Mouse (Mus musculus): ENCODE data around the gene Hnrnpab. TPM values are rescaled to one million over a fixed set of nuclear protein-coding genes. Genes with fewer than 3 reads are reported as not detected.

The Hnrnpab gene
- total and polyA plus RNA-seq, 3 experiments: 893 to 2,181 (median 1,100) TPM

DNA sequence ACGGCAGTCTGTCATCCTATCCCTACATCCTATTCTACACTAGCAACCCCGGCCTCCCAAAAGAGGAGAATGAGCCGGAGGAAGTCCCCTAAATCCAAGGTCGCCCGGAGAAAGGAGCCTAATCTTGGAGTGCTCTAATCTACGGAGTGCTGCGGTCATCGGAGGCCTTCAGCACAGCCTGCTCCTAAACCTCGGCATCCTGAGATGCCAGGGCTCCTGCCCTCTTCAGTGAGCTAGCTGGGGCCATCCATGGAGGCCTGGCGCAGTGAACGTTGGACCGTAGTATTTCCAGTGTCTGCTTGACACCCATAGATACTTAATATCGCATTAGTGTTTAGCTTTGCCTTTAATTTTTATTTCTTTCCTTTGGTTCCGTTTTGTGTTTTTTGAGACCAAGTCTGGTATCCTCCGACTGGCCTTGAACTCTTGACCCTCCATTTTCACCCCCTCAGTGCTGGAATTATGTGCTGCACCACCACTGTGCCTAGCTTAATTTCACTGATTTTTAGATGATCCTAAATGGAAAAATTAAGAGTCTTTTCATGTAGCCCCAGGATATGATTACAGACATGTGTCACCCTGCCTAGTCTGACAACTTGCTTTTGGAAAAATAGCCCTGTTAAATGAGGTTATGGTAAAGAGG lies 570 bp upstream of the Hnrnpab start:
- Histone ChIP-seq H3K9me3 (replicated peaks; ENCODE audit: low read length) (no peaks in the 10 kb centered on the region), H3K27ac (ENCODE audit: insufficient read depth, low read depth) (peak overlapping the region; percentile 71), H3K27me3 (replicated peaks) (no peaks in the 10 kb centered on the region), H3K4me2 (ENCODE audit: insufficient read depth, low read depth, poor library complexity, severe bottlenecking) (peak overlapping the region; percentile 95), H3K9ac (ENCODE audit: insufficient read depth, low read depth) (peak overlapping the region; percentile 97), H3K4me3 (replicated peaks in 1 of 3; ENCODE audit: low read depth in 2 of 3, low read length in 2 of 3, poor library complexity in 1 of 3) (peak overlapping the region; percentile 54 to 88 (median 71)), H3K79me2 (replicated peaks; ENCODE audit: control insufficient read depth, extremely low read depth, insufficient read depth, poor library complexity, severe bottlenecking) (peaks cover 44% of the 10 kb centered on the region), H3K4me1 (ENCODE audit: control insufficient read depth in 1 of 2, insufficient read depth in 2 of 2) (peaks cover 3 to 43% of the 10 kb centered on the region in 2 experiments), H3K36me3 (replicated peaks in 1 of 2; ENCODE audit: control insufficient read depth in 1 of 2, insufficient read depth in 1 of 2, low read length in 1 of 2) (peaks cover 31 to 37% of the 10 kb centered on the region in 2 experiments)
- dilution Hi-C loops (cut with MboI; ENCODE audit: extremely low pct_ligation_motif_present, extremely low pct_unique_long_range_greater_than_20kb, low sequenced_read_pairs) (no loop called here), in situ Hi-C loops (cut with MboI; ENCODE audit: low pct_ligation_motif_present, low pct_unique_long_range_greater_than_20kb, low sequenced_read_pairs) (no loop called here)
- TF ChIP-seq UBTF (IDR thresholded peaks at IDR 0.05; ENCODE audit: low read depth, low read length): 0 out of 2 replicates have a peak, but pooled peaks have one; percentile 40
- TF ChIP-seq CTCF (conservative IDR thresholded peaks at IDR 0.05 in 1 of 2, IDR thresholded peaks at IDR 0.05 in 1 of 2; ENCODE audit: low read depth in 2 of 2, low read length in 2 of 2): no peak
- no peak for TF ChIP-seq JUND (conservative IDR thresholded peaks at IDR 0.05; ENCODE audit: low read depth, low read length)
- no peak for DNase-seq (ENCODE audit: extremely low read depth)

DNA sequence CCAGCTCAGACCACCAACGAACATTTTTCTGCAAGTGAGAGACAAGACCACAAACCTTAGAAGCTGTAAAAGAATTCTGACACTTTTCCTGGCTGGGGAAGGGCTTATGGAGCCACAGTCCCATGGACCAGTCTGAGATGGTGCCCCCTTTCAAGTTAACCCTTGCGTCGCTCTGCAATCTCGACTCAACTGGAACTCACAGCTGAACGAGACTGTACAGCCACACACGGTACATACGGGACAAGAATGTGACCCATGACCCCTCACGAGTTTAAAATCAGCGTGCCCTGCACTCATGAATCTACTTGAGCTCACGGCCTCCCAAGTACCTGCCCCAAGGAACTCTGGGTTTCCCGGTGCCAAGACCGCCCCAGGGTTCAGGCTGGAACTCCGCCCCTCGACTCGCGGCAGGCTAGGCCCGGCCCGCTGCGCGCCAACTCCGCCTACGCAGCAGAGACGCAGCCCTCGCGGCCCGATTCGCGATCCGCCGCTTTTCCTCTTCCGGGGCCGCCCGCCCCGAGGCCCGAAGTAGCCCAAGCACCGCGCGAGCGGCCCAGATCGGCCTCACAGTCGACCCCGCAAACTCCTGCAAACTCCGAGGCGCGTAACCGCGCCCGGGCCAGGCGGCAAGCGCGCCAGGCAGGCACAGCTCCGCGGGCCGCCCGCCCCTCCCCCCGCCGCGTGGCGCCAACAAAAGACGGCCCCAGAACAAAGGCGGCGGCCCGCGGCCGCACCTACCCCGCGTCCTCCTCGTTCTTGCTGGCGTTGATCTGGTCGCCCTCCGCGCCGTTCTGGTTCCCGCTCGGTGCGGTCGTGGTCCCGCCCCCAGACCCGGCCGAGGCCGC lies 823 bp downstream of the Hnrnpab start:
- H3K36me3 ChIP-seq (replicated peaks in 1 of 2; ENCODE audit: control insufficient read depth in 1 of 2, insufficient read depth in 1 of 2, low read length in 1 of 2): peaks cover 44 to 51% of the 10 kb centered on the region in 2 experiments
- TF ChIP-seq ZMIZ1 (IDR thresholded peaks at IDR 0.05; ENCODE audit: low read depth, low read length) (peak; percentile 60; the same call in 1 of the 2 replicates), RAD21 (IDR thresholded peaks at IDR 0.05; ENCODE audit: low read depth, low read length) (no peak), POLR2A (IDR thresholded peaks at IDR 0.05; ENCODE audit: low read depth, low read length) (peak; percentile 64), ZKSCAN1 (IDR thresholded peaks at IDR 0.05; ENCODE audit: borderline replicate concordance, low read depth, low read length) (no peak), CHD1 (IDR thresholded peaks at IDR 0.05; ENCODE audit: low read depth, low read length) (0 out of 2 replicates have a peak, but pooled peaks have one; percentile 38), JUND (conservative IDR thresholded peaks at IDR 0.05; ENCODE audit: low read depth, low read length) (no peak), TCF12 (IDR thresholded peaks at IDR 0.05; ENCODE audit: low read depth, low read length) (peak; percentile 69; the same call in 1 of the 2 replicates), E2F4 (IDR thresholded peaks at IDR 0.05; ENCODE audit: insufficient replicate concordance, low read depth, low read length) (no peak), NRF1 (IDR thresholded peaks at IDR 0.05; ENCODE audit: low read depth, low read length) (peak; percentile 80), UBTF (IDR thresholded peaks at IDR 0.05; ENCODE audit: low read depth, low read length) (no peak), GABPA (IDR thresholded peaks at IDR 0.05; ENCODE audit: insufficient replicate concordance, low read depth, low read length) (no peak), EP300 (IDR thresholded peaks at IDR 0.05; ENCODE audit: low read length) (no peak), ETS1 (conservative IDR thresholded peaks at IDR 0.05; ENCODE audit: low read depth, low read length) (no peak), USF2 (conservative IDR thresholded peaks at IDR 0.05; ENCODE audit: low read depth, low read length) (no peak), ELF1 (IDR thresholded peaks at IDR 0.05; ENCODE audit: low read depth, low read length) (peak; percentile 86), KAT2A (IDR thresholded peaks at IDR 0.05; ENCODE audit: insufficient replicate concordance, low read length) (0 out of 2 replicates have a peak, but pooled peaks have one; percentile 55), BHLHE40 (IDR thresholded peaks at IDR 0.05; ENCODE audit: low read depth, low read length) (no peak), MAFK (IDR thresholded peaks at IDR 0.05; ENCODE audit: insufficient replicate concordance, low read length) (no peak), MAZ (IDR thresholded peaks at IDR 0.05; ENCODE audit: low read depth, low read length) (no peak), HCFC1 (IDR thresholded peaks at IDR 0.05; ENCODE audit: low read depth, low read length) (peak; percentile 74), RCOR1 (conservative IDR thresholded peaks at IDR 0.05; ENCODE audit: low read depth, low read length) (no peak), CHD2 (IDR thresholded peaks at IDR 0.05; ENCODE audit: low read length) (peak; percentile 10; the same call in 1 of the 2 replicates), ZC3H11A (IDR thresholded peaks at IDR 0.05; ENCODE audit: low read depth, low read length) (no peak), TBP (conservative IDR thresholded peaks at IDR 0.05; ENCODE audit: low read depth, low read length) (0 out of 2 replicates have a peak, but pooled peaks have one; percentile 16), MXI1 (IDR thresholded peaks at IDR 0.05; ENCODE audit: low read depth, low read length) (peak; percentile 92), CTCF (conservative IDR thresholded peaks at IDR 0.05 in 1 of 2, IDR thresholded peaks at IDR 0.05 in 1 of 2; ENCODE audit: low read depth in 2 of 2, low read length in 2 of 2) (no peak), MAX (IDR thresholded peaks at IDR 0.05; ENCODE audit: low read length) (no peak), PAX5 (IDR thresholded peaks at IDR 0.05; ENCODE audit: low read length) (no peak), NELFE (IDR thresholded peaks at IDR 0.05; ENCODE audit: low read depth, low read length) (no peak; the same call in 1 of the 2 replicates)

More for the DNA sequence above, 823 bp downstream of the Hnrnpab start:
- Histone ChIP-seq H3K4me2 (ENCODE audit: insufficient read depth, low read depth, poor library complexity, severe bottlenecking) (peak overlapping the region; percentile 84), H3K27ac (ENCODE audit: insufficient read depth, low read depth) (peak overlapping the region; percentile 79), H3K79me2 (replicated peaks; ENCODE audit: control insufficient read depth, extremely low read depth, insufficient read depth, poor library complexity, severe bottlenecking) (peaks cover 55% of the 10 kb centered on the region), H3K27me3 (replicated peaks) (no peaks in the 10 kb centered on the region), H3K4me3 (replicated peaks in 1 of 3; ENCODE audit: low read depth in 2 of 3, low read length in 2 of 3, poor library complexity in 1 of 3) (peak overlapping the region; percentile 88 to 99 (median 97)), H3K4me1 (ENCODE audit: control insufficient read depth in 1 of 2, insufficient read depth in 2 of 2) (peaks cover 6 to 54% of the 10 kb centered on the region in 2 experiments), H3K9me3 (replicated peaks; ENCODE audit: low read length) (no peaks in the 10 kb centered on the region), H3K9ac (ENCODE audit: insufficient read depth, low read depth) (peak overlapping the region; percentile 94)
- dilution Hi-C loops (cut with MboI; ENCODE audit: extremely low pct_ligation_motif_present, extremely low pct_unique_long_range_greater_than_20kb, low sequenced_read_pairs) (no loop called here), in situ Hi-C loops (cut with MboI; ENCODE audit: low pct_ligation_motif_present, low pct_unique_long_range_greater_than_20kb, low sequenced_read_pairs) (no loop called here)
- DNase-seq (ENCODE audit: extremely low read depth): peak; percentile 80
